Mouse (Mus musculus) regulatory T cell (primary cell): ENCODE data around the gene Med19.

Experiments
- in situ Hi-C: fragments of 300-600 bp; cut with MboI, MseI; formaldehyde crosslinking; loops from one replicate; pipeline ENCODE4 v1.15.1; 2025; ENCODE audit warnings: high pct_unique_total_duplicates

The Med19 gene

GRCm38 (mm10) chr2:84662866-84663265 is 15.3 kb upstream of the Med19 start:
- in situ Hi-C loops, result loop anchor here (5.0 to 25.0 kb wide), 2 partner anchors 206 to 1026 kb away; partner anchors contain the start of gene Zc3h15

GRCm38 (mm10) chr2:84666081-84666480 is 12.1 kb upstream of the Med19 start:
- in situ Hi-C loops, result loop anchor here (5.0 to 25.0 kb wide), 2 partner anchors 49 to 1029 kb away; partner anchors contain the start of gene Zc3h15

- in situ Hi-C loops, result loop anchor here (5.0 to 25.0 kb wide), 3 partner anchors 53 to 1033 kb away; partner anchors contain the start of gene Zc3h15
Measured at GRCm38 (mm10) chr2:84669828-84670568, 8.2 kb upstream of the Med19 start.

GRCm38 (mm10) chr2:84670569-84670933 is 7.7 kb upstream of the Med19 start, which contains the start of gene Selenoh:
Gene Selenoh, minus strand, starts transcription at chr2:84670770.
- in situ Hi-C loops, result loop anchor here (5.0 to 25.0 kb wide), 2 partner anchors 338 to 1033 kb away; partner anchors contain the start of gene Zc3h15

GRCm38 (mm10) chr2:84671535-84671934 is 6.7 kb upstream of the Med19 start:
- in situ Hi-C loops, result loop anchor here (5.0 to 25.0 kb wide), 2 partner anchors 339 to 1034 kb away; partner anchors contain the start of gene Zc3h15

- in situ Hi-C loops, result loop anchor here (5.0 to 25.0 kb wide), 2 partner anchors 35 to 890 kb away; no protein-coding TSS in a partner anchor
Measured at GRCm38 (mm10) chr2:84677270-84677967, 783 bp upstream of the Med19 start.

- in situ Hi-C loops, result loop anchor here (5.0 to 25.0 kb wide), 2 partner anchors 33 to 892 kb away; no protein-coding TSS in a partner anchor
Measured at GRCm38 (mm10) chr2:84679016-84679415, 814 bp downstream of the Med19 start, which contains the start of gene Tmx2. Gene Tmx2, minus strand, starts transcription at chr2:84679140.

- in situ Hi-C loops, result loop anchor here (25.0 kb wide), 1 partner anchor 895 kb away; no protein-coding TSS in a partner anchor
Measured at GRCm38 (mm10) chr2:84682605-84683183, 4.5 kb downstream of the Med19 start.

- in situ Hi-C loops, result loop anchor here (25.0 kb wide), 1 partner anchor 901 kb away; no protein-coding TSS in a partner anchor
Measured at GRCm38 (mm10) chr2:84688080-84688844, 10.1 kb downstream of the Med19 start.

GRCm38 (mm10) chr2:84690050-84690449 is 11.8 kb downstream of the Med19 start:
- in situ Hi-C loops, result loop anchor here (25.0 kb wide), 1 partner anchor 903 kb away; no protein-coding TSS in a partner anchor

GRCm38 (mm10) chr2:84695007-84695695 is 16.9 kb downstream of the Med19 start:
- in situ Hi-C loops, result loop anchor here (25.0 kb wide), 1 partner anchor 908 kb away; no protein-coding TSS in a partner anchor

- in situ Hi-C loops, result no loop called here
Measured at GRCm38 (mm10) chr2:84703497-84703896, 25.3 kb downstream of the Med19 start.

GRCm38 (mm10) chr2:84704329-84704728 is 26.1 kb downstream of the Med19 start:
- in situ Hi-C loops, result no loop called here

GRCm38 (mm10) chr2:84705295-84705694 is 27.1 kb downstream of the Med19 start:
- in situ Hi-C loops, result no loop called here

- in situ Hi-C loops, result no loop called here
Measured at GRCm38 (mm10) chr2:84707523-84707922, 29.3 kb downstream of the Med19 start.

- in situ Hi-C loops, result loop anchor here (5.0 kb wide), 1 partner anchor 35 kb away; the partner anchor contains the start of genes Gm28635, Med19 and Tmx2
Measured at GRCm38 (mm10) chr2:84711898-84712297, 33.7 kb downstream of the Med19 start.

- in situ Hi-C loops, result loop anchor here (5.0 kb wide), 1 partner anchor 37 kb away; the partner anchor contains the start of genes Gm28635, Med19 and Tmx2
Measured at GRCm38 (mm10) chr2:84714422-84714810, 36.2 kb downstream of the Med19 start.

- in situ Hi-C loops, result loop anchor here (5.0 kb wide), 1 partner anchor 38 kb away; the partner anchor contains the start of genes Gm28635, Med19 and Tmx2
Measured at GRCm38 (mm10) chr2:84714811-84715561, 36.8 kb downstream of the Med19 start, which contains the start of gene Zdhhc5. Gene Zdhhc5, minus strand, starts transcription at chr2:84715180.
